Mouse (Mus musculus) limb, embryonic 12.5 days (tissue): ENCODE results near the gene Cldn8. TPM values are rescaled to one million over a fixed set of nuclear protein-coding genes. Genes with fewer than 3 reads are reported as not detected.

Experiments
- ATAC-seq: fragments of 200-750 bp; cut with Nextera tagmentation; 2 replicates; pipeline ENCODE4 v1.8.0; 2017; ENCODE audit warnings: low read depth, moderate TSS enrichment; ENCODE audit not compliant: insufficient number of reproducible peaks, insufficient read depth, low FRiP score, low TSS enrichment
- H3K27ac ChIP-seq: fragments of 300-500 bp; sonication (generic); 2 replicates; pipeline ENCODE4 v1.5.1; 2016; ENCODE audit warnings: mild to moderate bottlenecking, moderate library complexity
- H3K27me3 ChIP-seq: fragments of 300-500 bp; sonication (generic); 2 replicates; pipeline ENCODE4 v1.6.1; 2016; ENCODE audit warnings: mild to moderate bottlenecking, moderate library complexity
- H3K36me3 ChIP-seq: fragments of 300-500 bp; sonication (generic); 2 replicates; pipeline ENCODE4 v1.6.1; 2016; ENCODE audit warnings: mild to moderate bottlenecking, moderate library complexity
- H3K4me1 ChIP-seq: fragments of 300-500 bp; sonication (generic); replicated peaks from 2 replicates; pipeline ENCODE4 v1.6.1; 2016
- H3K4me2 ChIP-seq: fragments of 300-500 bp; sonication (generic); 2 replicates; pipeline ENCODE4 v1.6.1; 2016; ENCODE audit warnings: mild to moderate bottlenecking, moderate library complexity
- H3K4me3 ChIP-seq: fragments of 300-500 bp; sonication (generic); replicated peaks from 2 replicates; pipeline ENCODE4 v1.5.1; 2016; ENCODE audit warnings: mild to moderate bottlenecking
- H3K9ac ChIP-seq: fragments of 300-500 bp; sonication (generic); replicated peaks from 2 replicates; pipeline ENCODE4 v1.6.1; 2016; ENCODE audit warnings: mild to moderate bottlenecking, moderate library complexity
- H3K9me3 ChIP-seq: fragments of 300-500 bp; sonication (generic); 2 replicates; pipeline ENCODE4 v1.6.1; 2016; ENCODE audit warnings: mild to moderate bottlenecking, moderate library complexity
- WGBS: fragments of 180-500 bp; shearing (Covaris S2); methylation state at CpG from one replicate; pipeline ENCODE4 v1.1.7; 2016; 5-methylcytosine and 5-hydroxymethylcytosine counted together
- polyA plus RNA-seq: library from polyadenylated mRNA; unstranded; fragments of >200 nt; fragmentation: Nextera tagmentation; extraction: Ambion mirVana; gene quantifications from 2 replicates; pipeline ENCODE4 v1.2.1, GENCODE M21; 2016

Cldn8 gene
- polyA plus RNA-seq = 2.8 and 3.6 TPM in 2 replicates

DNA sequence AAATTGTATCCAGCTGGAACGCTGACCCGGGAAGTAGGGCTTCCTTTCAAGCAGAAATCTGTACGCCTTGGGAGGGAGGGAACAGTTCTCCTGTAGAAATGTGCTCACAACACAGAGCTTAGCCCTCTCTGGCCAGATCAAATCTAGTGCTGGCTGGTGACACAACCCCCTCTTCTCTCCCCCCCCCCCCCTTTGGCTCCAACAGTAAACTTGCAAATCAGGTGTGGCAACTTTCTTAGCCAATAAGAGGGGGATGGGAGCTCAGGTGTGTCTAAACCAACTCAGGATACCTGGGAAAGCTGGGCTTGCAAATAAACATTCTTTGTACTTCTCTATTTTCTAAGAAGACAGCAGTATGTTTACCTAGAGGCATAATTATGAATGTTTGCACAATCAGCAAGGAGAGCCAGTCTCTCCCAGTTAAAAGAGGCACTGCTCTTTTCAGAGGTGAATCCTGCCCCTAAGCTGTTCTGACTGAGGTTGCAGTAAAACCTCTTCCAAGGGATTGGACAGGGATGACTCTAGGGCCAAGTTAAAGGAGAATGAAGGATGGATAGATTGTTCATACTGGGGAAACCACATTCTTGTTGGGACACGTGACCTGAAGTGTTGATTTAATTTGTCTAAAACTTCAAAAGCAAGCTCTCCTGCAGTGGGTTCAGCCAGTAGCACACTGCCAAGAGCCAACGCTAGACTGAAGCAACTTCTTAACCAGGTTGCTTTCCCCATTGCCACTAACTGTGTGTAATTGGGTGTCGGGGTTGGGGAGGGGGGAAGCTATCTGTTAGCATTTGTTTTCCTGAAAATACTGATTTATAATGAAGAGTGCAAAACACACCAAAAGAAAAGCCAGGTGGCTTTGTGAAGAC is at the start of gene Cldn8:
Cldn8 (minus strand) TSS at position 139 of the 869 bp plus-strand sequence.
- no peak within 1 kb of the TSS for H3K27ac ChIP-seq
- 69% methylated on average over 6 of the region's 6 CpGs for WGBS
- H3K27me3 ChIP-seq = no peaks in the 10 kb centered on the region
- H3K4me1 ChIP-seq = no peaks in the 10 kb centered on the region
- no peak within 1 kb of the TSS for H3K4me2 ChIP-seq
- no peak for ATAC-seq
- H3K9ac ChIP-seq = no peak within 1 kb of the TSS
- H3K9me3 ChIP-seq = no peaks in the 10 kb centered on the region
- H3K4me3 ChIP-seq = no peak within 1 kb of the TSS
- no peaks in the 10 kb centered on the region for H3K36me3 ChIP-seq

DNA sequence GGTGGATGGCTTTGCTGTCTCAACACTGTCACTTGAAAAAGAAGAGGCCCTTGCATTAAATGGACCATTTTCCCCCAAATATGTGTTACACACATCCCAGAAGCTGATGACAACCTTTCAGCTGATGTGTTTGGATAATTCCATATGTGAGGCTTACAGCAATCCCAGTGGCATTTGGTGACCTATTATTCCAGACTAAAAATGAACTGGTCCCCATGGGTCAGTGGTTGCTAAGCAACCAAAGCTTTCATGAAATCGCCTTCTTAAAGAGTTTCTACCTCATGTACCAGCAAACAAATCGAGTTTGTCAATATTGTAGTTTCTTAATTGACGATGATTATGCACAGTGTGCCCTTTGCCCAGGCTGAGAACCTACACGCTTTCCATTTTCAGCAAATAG is 49.7 kb upstream of the Cldn8 start:
- Histone ChIP-seq H3K4me2 (no peak overlapping the region), H3K9ac (no peak overlapping the region), H3K4me1 (peaks cover 4% of the 10 kb centered on the region; the same call in 1 of the 2 replicates), H3K4me3 (no peak overlapping the region), H3K9me3 (no peaks in the 10 kb centered on the region), H3K27me3 (no peaks in the 10 kb centered on the region), H3K27ac (no peak overlapping the region), H3K36me3 (no peaks in the 10 kb centered on the region)
- no peak for ATAC-seq
- 83% methylated on average over 4 of the region's 4 CpGs for WGBS

DNA sequence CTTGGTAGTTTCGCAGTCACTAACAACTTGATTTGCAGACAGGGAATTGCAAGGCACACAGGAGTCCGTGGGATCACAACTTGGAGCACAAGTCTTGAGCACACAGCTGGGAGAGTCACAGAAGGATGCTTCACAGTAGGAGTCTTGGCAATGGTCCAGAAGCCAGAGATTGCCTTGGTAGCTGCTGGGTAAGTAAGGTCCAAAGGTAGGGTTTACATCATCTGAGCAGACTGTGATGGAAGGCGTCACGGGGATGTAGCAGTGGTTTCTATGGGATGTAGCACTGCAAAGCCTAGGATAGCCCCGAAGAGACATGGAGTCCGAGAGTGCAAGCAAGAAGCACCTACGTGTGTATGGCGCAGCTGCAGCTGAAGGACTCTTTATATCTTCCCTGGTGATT is 48.9 kb upstream of the Cldn8 start, which contains the start of gene Krtap24-1:
Krtap24-1 (minus strand) TSS at position 358 of the 400 bp plus-strand sequence.
- no peaks in the 10 kb centered on the region for H3K9me3 ChIP-seq
- no peak within 1 kb of the TSS for H3K4me2 ChIP-seq
- peaks cover 4% of the 10 kb centered on the region; the same call in 1 of the 2 replicates for H3K4me1 ChIP-seq
- H3K36me3 ChIP-seq = no peaks in the 10 kb centered on the region
- 90% methylated on average over 8 of the region's 8 CpGs for WGBS
- H3K4me3 ChIP-seq = no peak within 1 kb of the TSS
- no peak within 1 kb of the TSS for H3K27ac ChIP-seq
- no peak for ATAC-seq
- H3K27me3 ChIP-seq = no peaks in the 10 kb centered on the region
- no peak within 1 kb of the TSS for H3K9ac ChIP-seq

DNA sequence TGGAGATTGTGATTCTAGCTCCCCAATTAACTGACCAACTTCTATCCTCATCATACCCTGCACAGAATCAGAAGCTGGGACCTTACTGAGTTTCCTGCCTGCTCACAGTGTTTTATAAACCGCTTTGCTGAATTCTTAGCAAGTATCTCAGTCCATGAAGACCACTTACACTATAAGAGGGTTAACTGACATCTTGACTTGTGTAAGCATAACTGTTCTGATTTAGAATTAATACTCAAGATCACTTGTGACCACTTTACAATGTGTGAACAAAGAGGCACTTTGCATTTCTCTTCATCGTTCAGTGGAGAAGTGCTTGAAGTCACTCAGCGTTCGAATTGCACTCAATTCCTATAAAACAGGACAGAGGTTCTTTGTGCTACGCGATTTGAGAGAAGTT is 41.6 kb upstream of the Cldn8 start:
- no peak overlapping the region for H3K9ac ChIP-seq
- H3K27ac ChIP-seq = no peak overlapping the region
- no peak overlapping the region for H3K4me2 ChIP-seq
- no peaks in the 10 kb centered on the region for H3K36me3 ChIP-seq
- 73% methylated on average over 6 of the region's 6 CpGs for WGBS
- no peak for ATAC-seq
- H3K27me3 ChIP-seq = peaks cover 10% of the 10 kb centered on the region
- no peaks in the 10 kb centered on the region for H3K9me3 ChIP-seq
- H3K4me3 ChIP-seq = no peak overlapping the region
- peaks cover 25% of the 10 kb centered on the region for H3K4me1 ChIP-seq

DNA sequence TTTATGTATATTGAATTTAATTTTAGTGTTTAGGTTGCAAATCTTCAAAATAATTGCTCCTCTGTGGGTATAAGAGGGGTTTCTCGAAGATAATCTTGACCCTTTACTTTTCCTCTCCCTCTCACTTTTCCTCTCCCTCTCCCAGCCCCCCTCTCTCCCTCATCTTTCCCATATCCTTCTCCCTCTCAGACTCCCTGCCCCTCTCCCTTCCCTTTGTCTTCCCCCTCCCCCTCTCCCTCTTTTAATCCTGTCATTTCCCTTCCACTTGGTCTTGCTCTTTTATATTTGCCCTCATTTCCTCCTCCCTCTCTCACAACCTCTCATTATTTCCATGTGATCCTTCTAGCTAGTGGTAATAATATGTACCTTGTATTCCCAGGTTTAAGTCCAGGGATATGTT is 39.5 kb upstream of the Cldn8 start:
- peaks cover 30% of the 10 kb centered on the region for H3K4me1 ChIP-seq
- WGBS = 52% methylated on average over 1 of the region's 1 CpGs
- no peaks in the 10 kb centered on the region for H3K9me3 ChIP-seq
- ATAC-seq = no peak
- no peak overlapping the region for H3K9ac ChIP-seq
- H3K27ac ChIP-seq = no peak overlapping the region
- H3K27me3 ChIP-seq = peaks cover 10% of the 10 kb centered on the region
- H3K36me3 ChIP-seq = no peaks in the 10 kb centered on the region
- H3K4me3 ChIP-seq = no peak overlapping the region
- no peak overlapping the region for H3K4me2 ChIP-seq

DNA sequence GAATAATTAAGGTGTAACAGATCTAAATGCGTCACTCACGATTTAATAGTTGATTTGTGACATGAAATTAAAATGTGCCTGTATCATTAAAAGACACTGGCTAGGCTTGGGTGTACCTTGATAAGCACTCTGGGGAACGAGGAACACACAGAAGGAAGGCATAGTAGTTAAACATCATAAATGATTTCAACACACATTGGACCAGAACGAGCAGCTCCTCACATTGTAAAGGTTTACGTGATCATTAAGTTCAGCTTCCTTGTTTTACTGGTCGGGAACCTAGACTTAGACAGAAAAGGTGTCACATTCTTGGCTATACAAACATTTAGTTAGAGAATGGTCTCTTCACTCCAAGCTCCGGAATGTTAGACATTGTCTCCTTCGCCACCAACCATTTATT is 37.3 kb upstream of the Cldn8 start:
- Histone ChIP-seq H3K9ac (no peak overlapping the region), H3K4me1 (peaks cover 30% of the 10 kb centered on the region), H3K27me3 (peaks cover 10% of the 10 kb centered on the region), H3K9me3 (no peaks in the 10 kb centered on the region), H3K4me2 (peak overlapping the region; percentile 36), H3K27ac (no peak overlapping the region), H3K36me3 (no peaks in the 10 kb centered on the region), H3K4me3 (no peak overlapping the region)
- peak; percentile 74 for ATAC-seq
- WGBS = 19% methylated on average over 8 of the region's 8 CpGs

DNA sequence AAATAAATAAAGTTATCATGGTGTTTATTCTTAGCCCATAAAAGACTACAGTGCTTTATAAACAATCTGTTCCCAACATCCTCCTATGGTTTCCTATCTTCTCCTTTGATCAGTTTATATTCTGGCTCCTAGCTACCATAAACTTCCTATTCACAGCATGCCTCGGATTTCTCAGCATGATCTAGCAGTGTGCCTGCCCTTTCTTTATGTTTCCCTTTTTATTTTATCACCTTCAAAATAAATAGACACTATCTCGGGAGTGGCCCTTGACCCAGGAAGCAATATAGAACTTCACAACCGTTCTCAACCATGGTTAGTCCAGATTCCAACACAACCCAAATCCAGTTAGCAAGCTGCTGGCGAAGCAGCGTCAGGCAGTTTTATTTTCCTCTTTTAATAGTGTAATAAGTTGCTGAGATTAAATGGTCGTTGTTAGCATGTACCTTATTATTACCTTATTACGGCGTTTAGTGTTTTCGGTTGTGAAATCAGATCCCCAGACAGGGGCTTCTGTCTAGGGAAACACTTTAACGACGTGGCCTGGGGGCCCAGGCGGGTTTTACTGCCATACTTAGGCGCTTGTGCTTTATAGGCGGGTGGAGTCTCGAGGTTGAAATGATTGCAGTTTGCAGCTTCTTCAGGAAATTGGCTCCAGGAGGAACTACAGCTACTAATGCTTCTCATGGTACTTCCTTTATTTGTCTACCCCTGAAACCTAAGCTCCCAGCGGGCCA is 36.7 kb upstream of the Cldn8 start:
- no peak overlapping the region for H3K4me3 ChIP-seq
- peaks cover 30% of the 10 kb centered on the region for H3K4me1 ChIP-seq
- no peaks in the 10 kb centered on the region for H3K36me3 ChIP-seq
- H3K9me3 ChIP-seq = no peaks in the 10 kb centered on the region
- WGBS = 4% methylated on average over 16 of the region's 16 CpGs
- peak; percentile 88 for ATAC-seq
- H3K9ac ChIP-seq = no peak overlapping the region
- no peak overlapping the region for H3K27ac ChIP-seq
- H3K4me2 ChIP-seq = peak overlapping the region; percentile 36
- peaks cover 13% of the 10 kb centered on the region for H3K27me3 ChIP-seq

DNA sequence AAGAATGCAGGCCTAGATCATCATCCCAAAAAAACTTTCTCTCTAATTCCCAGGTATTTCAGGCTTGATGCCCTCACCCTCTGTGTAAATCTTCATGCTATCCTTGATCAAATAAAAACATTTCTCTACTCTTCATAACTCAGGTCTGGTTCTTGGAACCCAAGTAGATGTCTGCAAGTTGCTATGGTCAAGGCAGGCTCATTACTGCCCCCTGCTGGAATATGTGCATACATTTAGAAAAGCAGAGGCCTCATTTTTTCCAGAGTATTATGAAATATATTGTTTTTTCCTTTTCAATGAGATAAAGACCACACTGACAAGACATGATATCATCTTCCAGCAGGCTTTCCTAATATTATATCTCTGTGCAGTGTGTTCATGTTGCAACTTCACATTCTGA is 29.8 kb upstream of the Cldn8 start:
- no peak overlapping the region for H3K27ac ChIP-seq
- H3K4me1 ChIP-seq = no peaks in the 10 kb centered on the region
- no peak for ATAC-seq
- no peaks in the 10 kb centered on the region for H3K9me3 ChIP-seq
- no peak overlapping the region for H3K4me2 ChIP-seq
- no peak overlapping the region for H3K9ac ChIP-seq
- peaks cover 3% of the 10 kb centered on the region for H3K27me3 ChIP-seq
- no peaks in the 10 kb centered on the region for H3K36me3 ChIP-seq
- no peak overlapping the region for H3K4me3 ChIP-seq

DNA sequence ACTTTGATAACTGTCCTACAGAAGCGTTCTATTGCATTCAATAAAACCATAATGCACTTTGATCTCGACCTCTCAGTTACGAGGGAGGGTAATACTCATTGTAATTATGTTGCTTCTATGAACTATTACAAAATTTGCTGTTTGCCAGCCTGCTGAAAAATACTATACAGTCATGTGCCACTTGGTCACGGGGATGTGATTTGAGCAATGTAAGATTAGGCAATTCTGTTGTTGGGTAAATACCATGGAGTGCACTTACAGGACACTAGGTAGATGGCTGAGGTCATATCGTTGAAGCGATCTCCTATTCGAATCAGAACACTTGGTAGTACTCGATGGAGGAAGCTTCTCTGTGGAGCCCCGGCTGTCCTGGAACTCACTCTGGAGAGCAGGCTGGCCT is 20.4 kb upstream of the Cldn8 start:
- no peak for ATAC-seq
- Histone ChIP-seq H3K36me3 (no peaks in the 10 kb centered on the region), H3K9me3 (no peaks in the 10 kb centered on the region), H3K4me2 (no peak overlapping the region), H3K27ac (no peak overlapping the region), H3K4me1 (no peaks in the 10 kb centered on the region), H3K9ac (no peak overlapping the region), H3K27me3 (no peaks in the 10 kb centered on the region), H3K4me3 (no peak overlapping the region)
- 90% methylated on average over 9 of the region's 9 CpGs for WGBS

DNA sequence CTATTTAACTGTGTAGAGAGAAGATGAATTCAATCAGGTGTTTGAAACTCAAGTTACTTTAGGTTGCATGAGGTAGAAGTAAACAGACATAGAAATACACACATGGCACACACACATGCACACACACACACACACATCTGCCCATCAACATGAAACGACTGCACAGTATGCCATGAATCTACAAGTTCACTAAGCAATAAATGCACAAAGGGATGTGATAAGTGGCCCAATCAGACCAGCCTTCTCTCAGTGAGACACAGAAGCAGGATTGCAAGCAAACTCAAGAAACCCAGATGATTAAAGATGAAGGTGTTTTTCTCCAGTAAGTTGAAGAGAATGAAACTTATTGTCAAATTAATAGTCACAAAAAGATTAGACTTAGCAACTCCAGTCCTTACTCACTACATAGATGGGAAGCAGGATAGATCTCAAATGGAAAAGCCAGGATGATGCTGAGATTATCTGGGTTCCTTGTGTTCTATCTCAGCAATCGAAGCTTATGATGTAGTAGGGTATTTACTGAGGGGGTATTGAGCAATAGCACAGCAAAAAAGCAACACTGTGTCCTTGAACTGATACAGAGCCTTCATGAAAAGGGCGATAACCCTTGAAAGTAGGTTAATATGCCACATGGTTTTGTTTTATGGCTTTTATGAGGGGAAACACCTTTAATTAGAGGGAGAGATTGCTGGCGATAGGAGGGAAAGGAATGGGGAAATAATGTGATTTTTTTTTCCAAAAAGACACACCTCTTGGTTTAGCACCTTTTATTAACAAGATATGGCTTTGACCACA is 13.1 kb upstream of the Cldn8 start:
- WGBS = 42% methylated on average over 4 of the region's 4 CpGs
- Histone ChIP-seq H3K36me3 (no peaks in the 10 kb centered on the region), H3K4me1 (no peaks in the 10 kb centered on the region), H3K27me3 (no peaks in the 10 kb centered on the region), H3K9ac (no peak overlapping the region), H3K4me2 (no peak overlapping the region), H3K27ac (no peak overlapping the region), H3K9me3 (no peaks in the 10 kb centered on the region), H3K4me3 (no peak overlapping the region)
- ATAC-seq = no peak

DNA sequence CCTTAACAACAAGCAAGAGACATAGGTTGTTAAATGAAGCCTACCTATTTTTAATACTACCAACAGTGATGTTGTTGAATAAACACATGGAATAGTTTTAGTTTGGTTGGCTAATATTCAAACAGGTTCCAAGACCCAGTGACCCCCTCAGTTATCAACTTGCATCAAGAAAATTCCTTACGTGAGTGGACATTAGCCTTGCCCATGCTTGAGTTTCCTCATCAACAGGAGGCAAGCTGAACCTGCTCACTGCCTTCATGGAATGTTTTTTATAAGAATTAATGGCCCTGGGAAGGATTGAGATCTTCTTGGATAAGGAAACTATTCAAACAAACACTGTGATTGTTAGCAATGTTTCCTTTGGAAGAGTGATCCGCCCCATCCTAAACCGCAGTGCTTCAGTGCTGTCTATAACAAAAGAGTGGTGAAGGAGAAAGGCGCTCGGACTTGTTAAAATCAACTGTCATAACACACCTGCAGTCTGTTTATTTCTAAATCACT is 10.0 kb upstream of the Cldn8 start:
- H3K36me3 ChIP-seq = no peaks in the 10 kb centered on the region
- no peak overlapping the region for H3K4me2 ChIP-seq
- no peak overlapping the region for H3K4me3 ChIP-seq
- 88% methylated on average over 5 of the region's 5 CpGs for WGBS
- no peak for ATAC-seq
- H3K4me1 ChIP-seq = no peaks in the 10 kb centered on the region
- H3K27ac ChIP-seq = no peak overlapping the region
- H3K9ac ChIP-seq = no peak overlapping the region
- H3K27me3 ChIP-seq = no peaks in the 10 kb centered on the region
- no peaks in the 10 kb centered on the region for H3K9me3 ChIP-seq
